Mouse (Mus musculus) gastrocnemius, postnatal 25 days (tissue): ENCODE measurements at regions not wholly inside any gene's neighbourhood (a gene's known extent, or its start where the extent isn't known, plus 50 kb on each side); places are given as distances from the start of the nearest gene placed in this dataset.
A peak's percentile ranks its signal among the peaks of the same experiment; 100 is the strongest.

Experiments
- DNase-seq: peaks from one replicate; pipeline ENCODE4 v3.0.0; 2022

GRCm38 (mm10) chr10:39316533-39316932, 52.1 kb upstream of the Fyn start:
- DNase-seq, result peak; percentile 27

GRCm38 (mm10) chr10:39315434-39316174, 53.1 kb upstream of the Fyn start:
- DNase-seq, result no peak

- DNase-seq, result no peak
Observed at GRCm38 (mm10) chr10:39311501-39311900, 57.2 kb upstream of the Fyn start.

GRCm38 (mm10) chr10:39308535-39308934, 60.1 kb upstream of the Fyn start:
- no peak for DNase-seq

GRCm38 (mm10) chr10:39292703-39293496, 75.8 kb upstream of the Fyn start:
- no peak for DNase-seq

- DNase-seq, result peak; percentile 22
Observed at GRCm38 (mm10) chr10:39291747-39292198, 76.9 kb upstream of the Fyn start.

- DNase-seq, result peak; percentile 69
Observed at GRCm38 (mm10) chr10:39291134-39291746, 77.4 kb upstream of the Fyn start.

GRCm38 (mm10) chr10:39290245-39290644, 78.4 kb upstream of the Fyn start:
- no peak for DNase-seq

GRCm38 (mm10) chr10:39280366-39281000, 88.2 kb upstream of the Fyn start:
- peak; percentile 20 for DNase-seq

GRCm38 (mm10) chr10:39274202-39274601, 94.5 kb upstream of the Fyn start:
- no peak for DNase-seq

- no peak for DNase-seq
Observed at GRCm38 (mm10) chr10:39273426-39273825, 95.2 kb upstream of the Fyn start.

GRCm38 (mm10) chr10:39272387-39272949, 96.2 kb upstream of the Fyn start:
- no peak for DNase-seq

GRCm38 (mm10) chr10:39270406-39270805, 98.2 kb upstream of the Fyn start:
- DNase-seq, result no peak

GRCm38 (mm10) chr10:39267236-39267635, 101.4 kb upstream of the Fyn start:
- DNase-seq, result no peak

- DNase-seq, result peak; percentile 71
Observed at GRCm38 (mm10) chr10:39266482-39266881, 102.2 kb upstream of the Fyn start.

GRCm38 (mm10) chr10:39262466-39262865, 98.9 kb upstream of the Ccn6 start:
- DNase-seq, result no peak

- DNase-seq, result peak; percentile 56
Observed at GRCm38 (mm10) chr10:39261174-39262145, 97.9 kb upstream of the Ccn6 start.

GRCm38 (mm10) chr10:39260061-39260460, 96.5 kb upstream of the Ccn6 start:
- DNase-seq, result no peak

- DNase-seq, result no peak
Observed at GRCm38 (mm10) chr10:39257371-39258154, 94.0 kb upstream of the Ccn6 start.

- no peak for DNase-seq
Observed at GRCm38 (mm10) chr10:39254561-39254960, 91.0 kb upstream of the Ccn6 start.
